16 mouse cellular contexts compared by ENCODE assay signal in genomic region chr2:150637702-150638369, GRCm38 (mm10). TPM values are rescaled to one million over a fixed set of nuclear protein-coding genes. Genes with fewer than 3 reads are reported as not detected.
DNase-seq lines count a peak whose midpoint lies in the region; ATAC-seq lines count a peak whose summit lies in the region.
"Had no signal": no experiment of that assay in that cellular context is flagged by ENCODE, and none has a peak within 500 bp of the region (broad histone marks: within the 10 kb centered on the region; RNA-seq: fewer than 3 reads in every experiment).

No protein-coding gene starts in this region.

- H3K36me3 ChIP-seq in neural tube, embryonic 11.5 days (ENCODE audit: control insufficient read depth, insufficient read depth, low read length): no peaks in the 10 kb centered on the region
- peaks cover 33% of the 10 kb centered on the region for H3K36me3 ChIP-seq in forebrain, embryonic 15.5 days
- peaks cover 4% of the 10 kb centered on the region; the same call in 1 of the 2 replicates for H3K36me3 ChIP-seq in midbrain, embryonic 10.5 days
- H3K36me3 ChIP-seq in kidney, embryonic 15.5 days: no peaks in the 10 kb centered on the region
- H3K36me3 ChIP-seq: heart, embryonic 10.5 days; limb, embryonic 10.5 days had no signal

- H3K9ac ChIP-seq in neural tube, embryonic 11.5 days (ENCODE audit: low read length): peak overlapping the region; percentile 23; the same call in 1 of the 2 replicates
- no peak overlapping the region for H3K9ac ChIP-seq in forebrain, embryonic 15.5 days (replicated peaks)
- H3K9ac ChIP-seq in kidney, embryonic 15.5 days: no peak overlapping the region

- DNase-seq in neural tube, embryonic 11.5 days (ENCODE audit: low spot score): no peak
- DNase-seq in neural tube, embryonic 10.5 days (ENCODE audit: extremely low spot score, low spot score): no peak
- DNase-seq in midbrain, embryonic 10.5 days (ENCODE audit: low spot score): peak; percentile 14
- no peak for DNase-seq in heart, adult 9 months (ENCODE audit: low spot score in 2 of 2)
- DNase-seq in layer of hippocampus, postnatal 36 days: no peak
- no peak for DNase-seq in spleen, postnatal 4 days (ENCODE audit: low spot score in 2 of 2)
- DNase-seq: thymus, adult 2 months had no signal

- no peak overlapping the region for H3K4me2 ChIP-seq in neural tube, embryonic 11.5 days (ENCODE audit: low read depth)
- H3K4me2 ChIP-seq in forebrain, embryonic 15.5 days (replicated peaks): no peak overlapping the region; the same call in 1 of the 2 replicates
- H3K4me2 ChIP-seq in kidney, embryonic 15.5 days: no peak overlapping the region

- 0 out of 2 replicates have a peak overlapping the region, but pooled peaks have one; percentile 27 for H3K27ac ChIP-seq in neural tube, embryonic 11.5 days (ENCODE audit: low read depth, low read length)
- H3K27ac ChIP-seq in forebrain, embryonic 15.5 days (replicated peaks): peak overlapping the region; percentile 80
- peak overlapping the region; percentile 82 for H3K27ac ChIP-seq in midbrain, embryonic 10.5 days (replicated peaks)
- no peak overlapping the region for H3K27ac ChIP-seq in kidney, embryonic 15.5 days
- H3K27ac ChIP-seq: heart, embryonic 10.5 days; limb, embryonic 10.5 days had no signal

- no peaks in the 10 kb centered on the region for H3K9me3 ChIP-seq in neural tube, embryonic 11.5 days (ENCODE audit: control insufficient read depth, low read length)
- H3K9me3 ChIP-seq in forebrain, embryonic 15.5 days: no peaks in the 10 kb centered on the region
- no peaks in the 10 kb centered on the region; the same call in 1 of the 2 replicates for H3K9me3 ChIP-seq in midbrain, embryonic 10.5 days (replicated peaks)
- H3K9me3 ChIP-seq in kidney, embryonic 15.5 days (replicated peaks): no peaks in the 10 kb centered on the region
- H3K9me3 ChIP-seq: heart, embryonic 10.5 days; limb, embryonic 10.5 days had no signal

- no peaks in the 10 kb centered on the region for H3K27me3 ChIP-seq in neural tube, embryonic 11.5 days (ENCODE audit: control insufficient read depth, insufficient read depth, low read length)
- H3K27me3 ChIP-seq in forebrain, embryonic 15.5 days: no peaks in the 10 kb centered on the region
- H3K27me3 ChIP-seq in midbrain, embryonic 10.5 days (ENCODE audit: low read depth, poor library complexity, severe bottlenecking): no peaks in the 10 kb centered on the region
- no peaks in the 10 kb centered on the region for H3K27me3 ChIP-seq in kidney, embryonic 15.5 days

- peaks cover 4% of the 10 kb centered on the region; the same call in 1 of the 2 replicates for H3K4me1 ChIP-seq in neural tube, embryonic 11.5 days (ENCODE audit: control insufficient read depth, insufficient read depth, low read length)
- peaks cover 14% of the 10 kb centered on the region for H3K4me1 ChIP-seq in forebrain, embryonic 15.5 days
- peaks cover 19% of the 10 kb centered on the region for H3K4me1 ChIP-seq in midbrain, embryonic 10.5 days
- H3K4me1 ChIP-seq in kidney, embryonic 15.5 days: no peaks in the 10 kb centered on the region
- H3K4me1 ChIP-seq: heart, embryonic 10.5 days; limb, embryonic 10.5 days had no signal

- ATAC-seq in neural tube, embryonic 11.5 days (ENCODE audit: insufficient read depth, low FRiP score, low TSS enrichment): peak; percentile 77
- ATAC-seq in forebrain, embryonic 15.5 days (replicated peaks): peak; percentile 71
- ATAC-seq in kidney, embryonic 15.5 days (replicated peaks; ENCODE audit: low FRiP score): no peak

- 57% methylated on average over 6 of the region's 6 CpGs for WGBS in neural tube, embryonic 11.5 days
- 29% methylated on average over 6 of the region's 6 CpGs for WGBS in forebrain, embryonic 15.5 days
- WGBS in midbrain, embryonic 10.5 days: 51% methylated on average over 6 of the region's 6 CpGs
- 71% methylated on average over 6 of the region's 6 CpGs for WGBS in kidney, embryonic 15.5 days

- H3K4me3 ChIP-seq in neural tube, embryonic 11.5 days (ENCODE audit: low read depth, low read length): no peak overlapping the region
- H3K4me3 ChIP-seq in forebrain, embryonic 15.5 days: no peak overlapping the region
- H3K4me3 ChIP-seq in midbrain, embryonic 10.5 days: no peak overlapping the region; the same call in 1 of the 2 replicates
- H3K4me3 ChIP-seq in kidney, embryonic 15.5 days (replicated peaks): no peak overlapping the region
- H3K4me3 ChIP-seq: heart, embryonic 10.5 days; limb, embryonic 10.5 days had no signal

RNA-seq across cellular contexts. Expression of gene Apmap, which starts 29.5 kb away (rescaled TPM):
- polyA plus RNA-seq in neural tube, embryonic 11.5 days (2014; fragmentation: Nextera tagmentation; extraction: Ambion mirVana): 39.9 and 41.2 TPM in 2 replicates
- polyA plus RNA-seq in forebrain, embryonic 15.5 days (2015; fragmentation: Nextera tagmentation; extraction: Ambion mirVana): 40.9 and 41.0 TPM in 2 replicates
- 35.6 and 38.6 TPM in 2 replicates for polyA plus RNA-seq in midbrain, embryonic 10.5 days (2016; fragmentation: Nextera tagmentation; extraction: Ambion mirVana)
- total RNA-seq in layer of hippocampus, postnatal 36 days (2021): 10 to 100 TPM; 49.4 to 58.6 TPM
- polyA plus RNA-seq in kidney, embryonic 15.5 days (2015; fragmentation: Nextera tagmentation; extraction: Ambion mirVana): 46.0 and 47.6 TPM in 2 replicates

RNA-seq across cellular contexts. Expression of gene Acss1, which starts 30.5 kb away (rescaled TPM):
- 18.4 and 21.5 TPM in 2 replicates for polyA plus RNA-seq in neural tube, embryonic 11.5 days (2014; fragmentation: Nextera tagmentation; extraction: Ambion mirVana)
- 25.9 and 26.3 TPM in 2 replicates for polyA plus RNA-seq in forebrain, embryonic 15.5 days (2015; fragmentation: Nextera tagmentation; extraction: Ambion mirVana)
- polyA plus RNA-seq in midbrain, embryonic 10.5 days (2016; fragmentation: Nextera tagmentation; extraction: Ambion mirVana): 9.2 and 20.5 TPM in 2 replicates
- 10 to 100 TPM; 22.7 to 29.9 TPM for total RNA-seq in layer of hippocampus, postnatal 36 days (2021)
- polyA plus RNA-seq in kidney, embryonic 15.5 days (2015; fragmentation: Nextera tagmentation; extraction: Ambion mirVana): 9.5 and 9.9 TPM in 2 replicates

RNA-seq across cellular contexts. Expression of gene Vsx1, which starts 51.3 kb away (rescaled TPM):
- polyA plus RNA-seq in neural tube, embryonic 11.5 days (2014; fragmentation: Nextera tagmentation; extraction: Ambion mirVana): 0.91 and 0.99 TPM in 2 replicates
- polyA plus RNA-seq in forebrain, embryonic 15.5 days (2015; fragmentation: Nextera tagmentation; extraction: Ambion mirVana): not detected in 2 replicates
- 0.19 and 0.56 TPM in 2 replicates for polyA plus RNA-seq in midbrain, embryonic 10.5 days (2016; fragmentation: Nextera tagmentation; extraction: Ambion mirVana)
- under 1 TPM in 1 of 2 experiments, not detected in 1; 0.10 TPM for total RNA-seq in layer of hippocampus, postnatal 36 days (2021)
- polyA plus RNA-seq in kidney, embryonic 15.5 days (2015; fragmentation: Nextera tagmentation; extraction: Ambion mirVana): not detected in 2 replicates
- total RNA-seq: common myeloid progenitor, adult 5-6 weeks; layer of hippocampus, adult 18-20 months; monocyte, adult 5-6 weeks had no signal
- polyA plus RNA-seq: heart, embryonic 10.5 days; intestine, embryonic 14.5 days; limb, embryonic 10.5 days; lung, embryonic 16.5 days; thymus, adult 2 months had no signal
